Mouse (Mus musculus) urinary bladder, postnatal 10 days (tissue): Measurements from ENCODE around the gene Frs2.

Source experiments
- DNase-seq: peaks from one replicate; pipeline ENCODE4 v3.0.0; 2022; ENCODE audit warnings: low spot score

The Frs2 gene

GRCm38 (mm10) chr10:117103854-117104598, 44.3 kb downstream of the Frs2 start:
- DNase-seq = no peak

GRCm38 (mm10) chr10:117100175-117100574, 48.2 kb downstream of the Frs2 start:
- no peak for DNase-seq

GRCm38 (mm10) chr10:117097116-117097698, 51.1 kb downstream of the Frs2 start:
- DNase-seq = no peak

- no peak for DNase-seq
These were observed 52.2 kb downstream of the Frs2 start for GRCm38 (mm10) chr10:117096096-117096495.

- DNase-seq = no peak
These were observed 53.6 kb downstream of the Frs2 start for GRCm38 (mm10) chr10:117094504-117095329.

- no peak for DNase-seq
These were observed 58.7 kb downstream of the Frs2 start for GRCm38 (mm10) chr10:117089628-117090027.

GRCm38 (mm10) chr10:117081914-117082359, 66.4 kb downstream of the Frs2 start:
- DNase-seq = no peak

- DNase-seq = no peak
These were observed 67.0 kb downstream of the Frs2 start for GRCm38 (mm10) chr10:117081326-117081725.

- no peak for DNase-seq
These were observed 70.0 kb downstream of the Frs2 start for GRCm38 (mm10) chr10:117078284-117078683.

- no peak for DNase-seq
These were observed 75.2 kb downstream of the Frs2 start for GRCm38 (mm10) chr10:117073176-117073575.

- no peak for DNase-seq
These were observed 76.0 kb downstream of the Frs2 start for GRCm38 (mm10) chr10:117072191-117072888.

- DNase-seq = no peak
These were observed 79.2 kb downstream of the Frs2 start for GRCm38 (mm10) chr10:117069109-117069508.

- DNase-seq = no peak
These were observed 84.3 kb downstream of the Frs2 start for GRCm38 (mm10) chr10:117064076-117064475.

GRCm38 (mm10) chr10:117063254-117064021, 84.9 kb downstream of the Frs2 start, which contains the start of gene Cct2:
Cct2 (minus strand) TSS chr10:117063814.
- DNase-seq = peak; percentile 66

- no peak for DNase-seq
These were observed 85.5 kb downstream of the Frs2 start for GRCm38 (mm10) chr10:117062894-117063253.

GRCm38 (mm10) chr10:117055668-117056067, 92.7 kb downstream of the Frs2 start:
- no peak for DNase-seq

- DNase-seq = no peak
These were observed 98.3 kb downstream of the Frs2 start for GRCm38 (mm10) chr10:117049961-117050597.

- no peak for DNase-seq
These were observed 99.1 kb downstream of the Frs2 start for GRCm38 (mm10) chr10:117049253-117049652.

- no peak for DNase-seq
These were observed 102.9 kb downstream of the Frs2 start, which contains the start of gene Lrrc10 for GRCm38 (mm10) chr10:117045175-117046056. Lrrc10 (plus strand) TSS chr10:117045341.
